Mouse (Mus musculus) lung, postnatal 0 days (tissue): ENCODE results near the gene Ngly1.

Experiments used
- CTCF ChIP-seq: IDR thresholded peaks from 2 replicates; pipeline ENCODE4 v1.5.1; 2016; ENCODE audit warnings: antibody characterized with exemption, mild to moderate bottlenecking
- EP300 ChIP-seq: IDR thresholded peaks from 2 replicates; pipeline ENCODE4 v1.6.1; 2016; ENCODE audit warnings: antibody characterized with exemption, mild to moderate bottlenecking, control low read depth

- no peak for TF ChIP-seq EP300
- TF ChIP-seq CTCF: no peak
Observed at GRCm38 (mm10) chr14:16335835-16336417, 86.8 kb downstream of the Ngly1 start.
